Mouse (Mus musculus) layer of hippocampus, adult 9-10 months (tissue): Measurements from ENCODE around the gene Nkiras2.
"Not testable (repeated sequence)": the region's sequence is repeated elsewhere in the genome, so short reads cannot be mapped to it uniquely, and the experiment has no call there.

Source experiments
- DNase-seq: peaks from one replicate; pipeline ENCODE4 v3.0.0; 2022; ENCODE audit warnings: low spot score

The Nkiras2 gene

DNA sequence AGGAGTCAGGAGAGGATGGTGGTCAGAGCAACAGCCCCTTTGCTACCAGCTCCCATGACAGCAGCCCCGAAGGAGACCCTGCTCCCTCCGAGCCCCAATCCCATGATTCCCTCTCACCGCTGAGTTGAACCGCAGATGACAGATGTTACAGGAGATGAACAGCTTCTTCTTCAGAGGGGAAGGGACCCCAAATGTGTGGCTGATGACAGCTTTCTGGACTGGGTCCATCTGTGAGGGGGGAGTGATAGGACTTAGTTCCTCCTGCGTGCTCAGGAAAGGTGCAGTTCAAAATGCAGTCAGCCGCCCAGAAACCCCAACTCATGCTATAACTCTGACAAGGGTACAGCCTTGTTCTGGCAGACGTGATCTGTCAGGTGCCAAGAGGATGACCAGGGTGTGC, 15.5 kb downstream of the Nkiras2 start:
- no peak for DNase-seq

DNA sequence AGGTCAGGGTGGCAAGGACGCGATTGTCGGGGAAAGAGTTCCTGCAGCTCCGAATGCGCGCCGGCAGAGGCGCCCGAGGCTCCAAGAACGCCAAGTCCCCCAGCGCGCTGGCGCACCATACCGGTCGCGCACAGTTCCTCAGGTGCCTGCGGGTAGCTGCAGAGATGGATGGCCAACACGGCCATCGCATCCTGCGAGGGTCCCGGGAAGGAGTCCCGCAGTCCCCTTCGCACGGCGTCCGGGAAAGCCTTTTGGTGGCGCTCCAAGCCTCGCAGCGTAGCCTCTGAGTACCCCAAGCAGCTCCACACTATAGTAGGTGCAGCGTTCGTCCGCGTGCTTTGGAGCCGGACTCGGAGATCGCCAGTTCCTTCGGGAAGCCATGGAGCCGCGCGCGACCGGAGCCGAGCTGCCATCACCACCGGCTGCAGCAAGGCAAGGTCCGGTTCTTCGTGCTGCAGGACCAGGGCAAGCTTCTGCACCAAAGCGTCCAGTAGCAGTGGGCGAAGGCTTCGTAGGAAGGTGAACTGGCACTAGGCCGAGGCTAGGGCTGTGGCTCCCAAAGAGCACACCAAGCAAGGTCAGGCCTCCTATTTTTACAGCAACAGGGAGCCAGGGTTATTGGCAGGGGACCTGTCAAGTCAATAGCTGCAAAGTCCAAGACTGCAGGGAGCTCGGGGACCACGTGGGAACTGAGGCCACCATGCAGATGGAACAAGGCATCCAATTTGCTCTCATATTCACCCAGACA, 21.3 kb downstream of the Nkiras2 start:
- DNase-seq = no peak

DNA sequence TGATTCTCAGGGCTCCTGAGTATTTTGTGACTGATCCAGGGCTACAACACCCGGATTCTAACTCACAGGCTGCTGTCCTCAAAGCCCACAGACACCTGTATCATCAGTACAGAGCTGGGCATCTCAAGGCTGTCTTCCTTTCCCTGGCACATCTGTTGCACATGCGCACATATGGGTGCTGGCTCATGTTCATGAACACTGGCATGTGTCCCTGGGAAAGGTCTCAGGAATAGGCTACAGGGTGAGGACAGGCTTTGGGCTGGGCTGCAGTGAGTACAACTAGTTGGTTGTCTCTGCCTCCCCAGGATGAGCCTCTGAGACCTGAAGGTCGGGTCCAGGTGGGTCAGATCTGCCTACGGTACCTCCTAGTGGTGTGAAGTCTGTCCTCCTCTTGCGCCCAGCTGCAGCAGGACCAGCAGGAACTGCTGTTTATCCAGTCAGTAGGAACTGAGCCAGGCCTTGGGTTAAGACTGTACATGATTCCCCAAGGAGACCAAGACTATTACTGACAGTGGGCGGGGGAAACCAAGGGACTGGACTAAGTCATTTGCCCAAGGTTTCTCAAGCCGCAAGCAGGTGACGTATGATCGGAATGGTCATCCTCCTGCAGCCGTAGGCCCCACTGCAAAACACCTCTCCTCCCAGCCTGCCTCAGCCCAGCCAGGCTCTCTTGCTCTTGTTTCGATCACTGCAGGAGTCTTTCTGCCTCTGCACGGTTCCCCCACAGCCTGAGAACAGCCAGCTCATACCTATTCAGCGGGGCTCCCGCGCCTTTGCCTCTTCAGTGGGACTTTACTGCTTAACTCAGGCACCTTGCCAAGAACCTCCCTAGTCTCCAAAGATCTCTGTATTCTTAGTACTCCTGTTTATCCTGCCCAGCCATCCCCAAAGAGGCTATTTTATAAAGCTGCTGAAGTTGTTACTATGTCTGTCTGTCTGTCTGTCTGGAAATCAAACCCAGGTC, 24.9 kb downstream of the Nkiras2 start:
- no peak for DNase-seq

DNA sequence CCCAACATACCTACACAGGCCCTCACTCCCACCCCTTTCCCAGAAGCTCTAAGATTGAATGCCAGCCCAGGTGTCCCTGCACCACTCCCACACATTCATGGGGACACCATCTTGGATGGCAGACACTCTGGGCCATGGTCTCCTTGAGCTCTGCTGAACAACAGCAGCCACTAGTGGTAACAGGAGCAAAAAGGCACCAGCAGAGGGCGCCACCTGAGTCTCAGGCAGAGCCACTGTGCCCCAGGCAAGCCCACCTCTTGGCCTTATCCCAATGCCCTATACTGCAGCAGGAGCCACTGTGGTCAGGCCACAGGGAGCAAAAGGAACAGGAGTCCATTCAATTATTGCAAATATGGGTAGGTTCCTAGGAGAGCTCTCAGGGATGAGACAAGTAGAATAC, 27.2 kb downstream of the Nkiras2 start:
- DNase-seq = no peak

DNA sequence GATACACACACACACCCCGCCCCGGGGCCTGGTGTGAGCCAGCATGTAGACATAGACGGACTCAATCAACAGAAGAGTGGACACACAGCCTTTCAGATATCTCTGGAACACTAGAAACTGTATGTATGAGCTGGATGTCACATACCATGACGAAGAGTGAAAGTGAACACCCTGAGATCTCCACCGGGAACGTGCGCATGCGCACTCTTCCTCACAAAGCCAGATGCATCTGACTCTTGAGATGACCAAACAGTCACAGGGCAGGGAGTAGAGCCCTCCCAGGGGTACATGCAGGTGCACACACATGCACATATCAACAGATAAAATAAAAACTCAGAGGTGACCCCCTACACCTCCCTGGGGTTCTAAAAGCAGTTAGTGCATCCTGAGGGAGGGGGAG, 29.4 kb downstream of the Nkiras2 start:
- DNase-seq = no peak

DNA sequence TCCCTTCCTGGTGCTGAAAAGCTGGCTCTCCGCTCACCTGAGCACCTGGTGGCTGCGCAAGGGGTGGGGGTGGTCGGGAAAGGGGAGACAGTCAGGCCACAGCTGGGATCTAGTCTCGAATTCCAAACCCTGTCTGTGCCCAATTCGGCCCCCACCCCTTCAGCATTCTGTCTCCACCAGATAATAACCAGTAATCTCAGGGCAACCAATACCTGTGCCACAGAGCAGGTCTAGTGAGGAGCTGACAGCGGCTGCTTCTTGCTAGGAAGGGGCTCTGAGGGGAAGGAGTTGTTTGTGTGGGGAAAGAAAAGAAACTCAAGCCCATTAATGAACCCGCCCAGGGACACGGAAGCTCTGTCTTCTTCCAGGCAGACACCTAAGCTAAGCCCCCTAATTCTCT, 32.2 kb downstream of the Nkiras2 start:
- DNase-seq = no peak

DNA sequence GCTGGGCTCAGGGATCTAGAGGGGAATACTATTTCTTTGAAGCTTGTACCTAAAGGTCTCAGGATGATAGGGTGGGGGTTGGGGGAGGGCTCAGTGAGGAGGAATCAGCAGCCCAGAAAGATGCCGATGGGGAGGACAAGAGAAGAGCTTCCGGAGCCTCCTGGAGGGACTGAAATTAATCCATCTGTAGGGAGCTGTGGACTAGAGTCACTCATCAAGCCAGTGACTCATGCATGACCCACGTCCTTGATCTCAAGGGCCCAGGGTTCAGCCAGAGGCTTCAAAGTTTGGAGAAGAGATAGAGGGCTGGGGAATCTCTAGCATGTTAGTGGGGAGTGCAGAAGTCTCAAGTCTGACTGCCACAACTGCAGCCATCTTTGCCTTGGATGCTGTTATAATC, 32.7 kb downstream of the Nkiras2 start:
- no peak for DNase-seq

DNA sequence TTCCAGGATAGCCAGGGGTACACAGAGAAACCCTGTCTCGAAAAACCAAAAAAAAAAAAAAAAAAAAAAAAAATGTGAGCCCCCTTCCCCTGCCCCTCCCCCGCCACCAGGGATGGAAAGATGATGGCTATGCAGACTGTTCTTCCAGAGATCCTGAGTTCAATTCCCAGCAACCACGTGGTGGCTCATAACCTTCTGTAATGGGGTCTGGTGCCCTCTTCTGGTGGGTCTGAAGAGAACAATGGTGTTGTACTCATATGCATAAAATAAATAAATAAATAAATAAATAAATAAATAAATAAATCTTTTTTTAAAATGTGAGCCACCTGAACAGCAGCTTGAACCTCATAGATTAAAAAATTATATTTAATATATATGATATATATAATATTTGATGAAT, 36.5 kb downstream of the Nkiras2 start:
- not testable (repeated sequence) for DNase-seq

DNA sequence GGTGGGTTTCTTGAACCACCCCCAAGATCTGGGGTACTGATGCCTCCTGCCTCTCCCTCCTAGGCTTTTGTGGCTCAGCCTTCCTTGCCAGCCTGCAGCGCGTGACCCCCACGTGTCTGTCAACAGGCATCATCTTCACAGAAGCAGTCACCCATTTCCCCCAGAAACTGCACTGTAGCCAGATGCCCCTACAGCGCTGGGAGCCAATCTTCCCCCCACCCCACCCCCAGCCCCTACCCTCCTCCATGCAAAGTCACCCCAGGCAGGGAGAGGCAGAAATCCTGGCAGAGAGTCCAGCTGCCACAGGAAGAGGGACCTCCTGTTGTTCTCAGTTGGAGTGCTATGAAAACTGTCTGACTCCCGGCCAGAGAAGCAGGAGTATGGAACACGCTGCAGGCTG, 37.4 kb downstream of the Nkiras2 start:
- no peak for DNase-seq

DNA sequence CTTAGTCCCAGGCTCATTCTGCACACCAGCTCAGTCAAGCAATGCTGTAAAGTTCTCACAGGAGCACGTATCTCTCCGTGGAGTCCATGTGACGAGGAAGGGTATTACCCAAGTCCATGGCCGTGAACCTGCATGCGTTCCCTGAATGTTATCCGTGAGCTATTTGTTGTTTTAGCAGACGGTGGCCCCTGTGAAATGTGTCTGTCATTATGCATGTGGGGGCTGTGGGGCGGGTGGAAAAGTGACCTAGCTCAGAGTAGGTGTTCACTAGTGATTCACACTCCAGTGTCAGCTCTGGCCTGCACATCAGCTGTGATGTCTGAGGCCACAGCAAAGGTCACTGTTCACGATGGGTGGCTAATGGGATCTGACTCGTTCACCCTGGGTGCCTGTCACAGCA, 40.8 kb downstream of the Nkiras2 start:
- no peak for DNase-seq

DNA sequence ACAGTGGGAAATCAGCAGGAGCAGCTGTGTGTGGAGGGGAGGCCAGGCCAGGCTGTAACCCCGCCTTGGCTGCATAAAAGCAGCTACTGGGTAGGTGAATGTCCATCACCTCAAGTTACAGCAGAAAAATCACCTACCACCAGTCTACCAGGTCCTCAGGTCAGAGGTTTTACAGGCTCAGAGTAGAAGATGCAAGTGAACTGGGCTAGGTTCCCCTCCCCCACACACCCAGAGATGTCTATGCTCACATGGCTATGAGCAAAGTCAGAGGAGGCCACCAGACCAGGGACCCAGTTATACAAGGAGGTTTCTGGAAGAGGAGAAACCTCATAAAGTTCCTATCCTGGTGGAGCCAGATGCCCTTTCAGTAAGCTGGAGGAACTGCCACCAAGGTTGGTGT, 52.0 kb downstream of the Nkiras2 start:
- DNase-seq = no peak

DNA sequence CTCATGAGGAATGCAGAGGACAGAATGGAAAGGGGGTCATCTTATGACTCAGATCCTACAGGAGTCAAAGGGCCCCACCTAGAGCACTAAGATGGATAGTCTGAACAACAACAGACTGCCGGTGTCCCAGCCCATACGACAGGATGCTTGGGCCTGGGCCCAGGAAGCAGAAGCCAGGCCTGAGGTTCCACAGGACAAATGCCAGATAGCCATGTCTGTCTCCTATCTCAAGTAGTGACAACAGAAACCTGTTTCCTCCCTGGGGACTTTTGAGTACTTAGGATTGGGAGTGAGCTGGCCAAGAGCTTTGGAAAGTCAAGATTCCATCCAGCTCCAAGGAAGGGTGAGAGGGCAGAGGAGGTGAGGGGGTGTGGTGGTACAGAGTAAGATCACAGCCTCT, 52.9 kb downstream of the Nkiras2 start:
- no peak for DNase-seq

DNA sequence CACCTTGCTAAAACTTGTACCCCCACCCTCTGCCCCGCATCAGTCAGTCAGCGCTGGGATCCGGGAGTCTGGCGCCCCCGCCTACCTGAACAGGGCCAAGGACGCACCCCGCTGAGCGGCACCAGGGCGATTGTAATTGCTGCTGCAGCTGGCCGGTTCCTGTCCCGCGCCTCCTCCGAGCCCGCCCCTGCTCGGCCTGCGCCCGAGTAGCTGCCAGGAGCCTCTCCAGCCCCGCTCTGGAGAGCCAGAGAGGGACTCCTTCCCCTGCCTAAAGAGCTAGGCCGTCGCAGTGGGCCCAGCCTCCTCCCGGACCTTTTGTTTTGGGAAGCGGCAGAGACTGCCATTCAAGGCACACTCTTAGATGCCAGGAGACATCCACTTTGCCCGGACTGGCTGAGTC, 54.1 kb downstream of the Nkiras2 start:
- DNase-seq = no peak
